Mouse (Mus musculus): ENCODE measurements around the gene Inpp4a.
A peak's percentile ranks its signal among the peaks of the same experiment; 100 is the strongest.

Inpp4a gene

DNA sequence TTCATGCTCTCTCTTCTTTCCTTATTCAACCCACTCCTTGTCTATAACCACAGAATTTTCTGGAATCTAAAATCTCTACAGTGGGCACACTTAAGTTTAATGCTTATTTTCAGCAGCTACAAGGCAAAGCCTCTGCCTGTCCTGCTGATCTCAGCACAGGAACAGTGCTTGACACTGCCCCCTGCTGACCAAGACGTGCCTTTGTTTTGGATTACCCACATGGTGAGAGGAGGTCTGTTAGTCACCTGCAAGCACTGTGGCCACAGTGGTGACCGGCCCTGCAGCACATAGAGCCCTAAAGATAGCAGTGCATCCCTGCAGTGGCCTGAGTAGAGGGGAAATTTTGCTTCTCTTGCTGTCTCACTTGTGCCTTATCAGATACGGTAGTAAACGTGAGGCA, 102.0 kb downstream of the Inpp4a start:
- TF ChIP-seq GATA4 (IDR thresholded peaks at IDR 0.05; ENCODE audit: insufficient replicate concordance, low read length), result no peak

- no peak for TF ChIP-seq GATA4 (IDR thresholded peaks at IDR 0.05; ENCODE audit: insufficient replicate concordance, low read length)
These were observed 105.5 kb downstream of the Inpp4a start for GRCm38 (mm10) chr1:37405137-37405536.

GRCm38 (mm10) chr1:37407228-37407627, 107.6 kb downstream of the Inpp4a start:
- no peak for TF ChIP-seq GATA4 (IDR thresholded peaks at IDR 0.05; ENCODE audit: insufficient replicate concordance, low read length)

GRCm38 (mm10) chr1:37408059-37408458, 108.4 kb downstream of the Inpp4a start:
- no peak for TF ChIP-seq GATA4 (IDR thresholded peaks at IDR 0.05; ENCODE audit: insufficient replicate concordance, low read length)

DNA sequence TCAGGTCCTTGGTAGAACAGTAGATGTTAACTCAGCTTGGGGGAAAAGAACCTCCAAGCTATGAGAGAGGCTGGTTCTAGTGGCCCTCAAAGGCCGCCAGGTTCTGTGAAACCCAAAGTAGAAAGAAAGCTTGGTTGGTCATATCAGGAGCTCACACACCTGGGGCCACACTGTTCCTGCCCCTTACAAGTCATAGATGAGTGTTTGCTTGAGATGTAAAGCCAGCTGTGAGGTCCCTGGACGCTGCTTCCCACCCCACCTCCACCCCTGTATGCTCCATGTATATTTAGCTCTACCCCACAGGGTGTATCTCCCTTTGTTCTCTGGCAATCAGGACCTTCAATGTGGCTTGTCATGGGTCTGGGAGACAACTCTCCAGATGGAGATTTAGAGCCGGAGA, 109.0 kb downstream of the Inpp4a start:
- TF ChIP-seq GATA4 (IDR thresholded peaks at IDR 0.05; ENCODE audit: insufficient replicate concordance, low read length), result no peak

GRCm38 (mm10) chr1:37409647-37410046, 110.0 kb downstream of the Inpp4a start:
- TF ChIP-seq GATA4 (IDR thresholded peaks at IDR 0.05; ENCODE audit: insufficient replicate concordance, low read length), result no peak

DNA sequence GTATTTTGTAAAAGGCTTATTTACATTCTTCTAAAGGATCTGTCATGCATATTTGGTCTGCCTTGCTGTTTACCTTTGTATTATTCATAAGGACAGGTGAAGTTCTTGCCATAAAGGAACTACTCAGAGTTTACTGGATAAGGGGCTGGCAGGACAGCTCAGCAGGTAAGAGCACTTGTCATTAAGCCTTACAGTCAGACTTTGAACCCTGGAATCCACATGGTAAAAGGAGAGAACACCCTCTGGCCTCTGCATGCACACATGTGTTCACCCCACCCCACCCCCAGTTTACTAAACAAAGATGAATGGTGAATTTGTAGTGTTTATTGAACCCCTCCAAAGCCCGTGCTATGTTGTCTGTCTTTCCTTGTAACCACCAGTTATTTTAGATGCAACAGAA, 115.7 kb downstream of the Inpp4a start:
- TF ChIP-seq GATA4 (IDR thresholded peaks at IDR 0.05; ENCODE audit: insufficient replicate concordance, low read length), result no peak

DNA sequence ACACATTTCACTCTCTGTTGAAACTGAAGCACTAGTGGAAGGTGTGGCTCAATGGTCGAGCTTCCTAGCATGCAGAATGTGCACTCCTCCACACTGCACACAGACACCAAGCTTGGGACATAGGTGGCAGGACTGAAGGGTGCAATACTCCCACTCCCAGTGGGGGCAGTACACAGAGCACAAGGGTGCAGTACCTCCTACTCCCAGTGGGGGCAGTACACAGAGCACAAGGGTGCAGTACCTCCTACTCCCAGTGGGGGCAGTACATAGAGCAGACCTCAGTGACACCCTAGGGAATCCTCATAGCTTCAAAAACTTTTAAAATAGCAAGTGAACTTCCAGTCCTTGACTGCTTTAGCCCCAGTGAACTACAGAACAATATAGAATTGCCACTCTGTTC, 119.8 kb downstream of the Inpp4a start:
- no peak for TF ChIP-seq GATA4 (IDR thresholded peaks at IDR 0.05; ENCODE audit: insufficient replicate concordance, low read length)

- TF ChIP-seq GATA4 (IDR thresholded peaks at IDR 0.05; ENCODE audit: insufficient replicate concordance, low read length), result no peak
These were observed 127.6 kb downstream of the Inpp4a start for GRCm38 (mm10) chr1:37427144-37427875.

GRCm38 (mm10) chr1:37428911-37429310, 129.2 kb downstream of the Inpp4a start:
- TF ChIP-seq GATA4 (IDR thresholded peaks at IDR 0.05; ENCODE audit: insufficient replicate concordance, low read length), result no peak

DNA sequence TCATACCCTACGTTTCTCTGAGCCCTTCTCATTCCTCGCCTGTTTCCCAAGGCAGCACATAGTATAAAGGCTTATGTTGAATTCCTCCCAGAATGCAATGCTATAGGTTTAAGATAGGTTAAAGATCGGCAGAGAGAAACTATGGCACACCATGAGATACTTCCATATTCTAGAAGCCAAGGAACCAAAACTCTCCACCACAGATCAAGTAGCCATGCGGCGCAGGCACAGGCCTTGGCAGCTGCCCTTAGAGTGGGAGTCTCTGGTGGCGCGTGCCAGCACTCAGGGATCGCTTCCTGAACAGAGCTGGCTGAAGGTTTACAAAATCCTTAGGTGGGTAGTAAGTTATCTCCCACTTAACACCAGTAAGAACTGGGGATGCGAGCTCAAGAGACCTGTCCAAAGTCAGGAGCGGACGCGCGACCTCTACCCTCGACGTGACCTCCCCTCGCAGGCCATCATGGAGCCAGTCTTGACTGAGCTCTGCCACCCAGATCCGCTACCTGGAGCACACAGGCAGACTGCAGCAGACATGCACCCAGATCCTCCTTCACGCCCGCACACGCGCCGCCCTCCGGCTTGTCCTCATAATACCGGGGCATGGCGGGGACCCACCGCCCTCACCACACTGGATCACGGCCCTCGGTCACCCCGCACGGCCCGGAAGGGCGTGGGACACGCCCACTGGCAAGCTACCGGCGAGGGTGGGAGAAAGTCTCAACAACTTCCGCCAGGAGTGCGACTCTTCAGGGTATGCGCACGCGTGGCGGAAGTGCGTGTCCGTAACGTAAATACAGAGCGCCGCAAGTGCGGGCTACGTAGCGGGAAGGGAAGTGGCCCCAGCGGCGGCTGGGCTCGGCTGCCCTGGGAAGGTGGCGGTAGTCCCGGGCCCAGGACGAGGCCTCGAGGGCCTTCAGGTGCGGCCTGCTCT, 130.0 kb downstream of the Inpp4a start, which contains the start of the genes Coa5 and Unc50:
Coa5 (minus strand) TSS at position 738 of the 931 bp plus-strand sequence.
Unc50 (plus strand) TSS at position 774 of the 931 bp plus-strand sequence.
- peak; percentile 11; the same call in 1 of the 2 replicates for TF ChIP-seq GATA4 (IDR thresholded peaks at IDR 0.05; ENCODE audit: insufficient replicate concordance, low read length)

- TF ChIP-seq GATA4 (IDR thresholded peaks at IDR 0.05; ENCODE audit: insufficient replicate concordance, low read length), result no peak
These were observed 130.7 kb downstream of the Inpp4a start for GRCm38 (mm10) chr1:37430297-37430840.

DNA sequence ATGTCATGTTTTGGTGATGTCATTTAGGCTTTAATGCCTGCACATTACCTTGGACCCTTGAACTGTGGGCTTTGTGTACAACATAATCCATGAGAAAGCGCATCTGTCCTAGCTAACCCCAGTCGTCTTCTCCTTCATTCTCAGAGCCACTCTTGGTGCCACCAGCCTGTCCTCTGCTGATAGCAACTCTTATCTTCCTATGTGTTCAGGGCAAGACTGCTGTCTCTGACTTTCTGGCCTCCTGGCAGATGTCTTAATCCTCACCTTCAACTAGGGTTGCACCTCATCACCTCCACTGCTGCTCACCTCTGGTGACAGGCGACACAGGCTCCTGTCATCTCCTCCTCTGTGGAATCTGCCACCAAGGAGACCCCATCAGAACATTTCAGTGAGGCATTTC, 136.8 kb downstream of the Inpp4a start:
- TF ChIP-seq GATA4 (IDR thresholded peaks at IDR 0.05; ENCODE audit: insufficient replicate concordance, low read length), result no peak

- no peak for TF ChIP-seq GATA4 (IDR thresholded peaks at IDR 0.05; ENCODE audit: insufficient replicate concordance, low read length)
These were observed 143.5 kb downstream of the Inpp4a start for GRCm38 (mm10) chr1:37442848-37443835.
